Mouse (Mus musculus) G1E (cell line): ENCODE results near the gene Fbxo22.

Experiments used
- CTCF ChIP-seq: IDR thresholded peaks from 2 replicates; pipeline ENCODE4 v1.5.1; 2012; ENCODE audit warnings: low read depth, low read length, inconsistent platforms, mixed read lengths
- GATA1 ChIP-seq: IDR thresholded peaks from 2 replicates; pipeline ENCODE4 v1.6.1; 2012; ENCODE audit warnings: borderline replicate concordance, low read length, inconsistent platforms, mixed read lengths
- POLR2AphosphoS5 ChIP-seq: IDR thresholded peaks from 2 replicates; pipeline ENCODE4 v1.6.1; 2012; ENCODE audit warnings: low read depth, low read length, inconsistent platforms; ENCODE audit not compliant: insufficient replicate concordance
- TAL1 ChIP-seq: conservative IDR thresholded peaks from 2 replicates; pipeline ENCODE4 v1.6.1; 2012; ENCODE audit warnings: low read depth, low read length, inconsistent platforms, mixed read lengths

DNA sequence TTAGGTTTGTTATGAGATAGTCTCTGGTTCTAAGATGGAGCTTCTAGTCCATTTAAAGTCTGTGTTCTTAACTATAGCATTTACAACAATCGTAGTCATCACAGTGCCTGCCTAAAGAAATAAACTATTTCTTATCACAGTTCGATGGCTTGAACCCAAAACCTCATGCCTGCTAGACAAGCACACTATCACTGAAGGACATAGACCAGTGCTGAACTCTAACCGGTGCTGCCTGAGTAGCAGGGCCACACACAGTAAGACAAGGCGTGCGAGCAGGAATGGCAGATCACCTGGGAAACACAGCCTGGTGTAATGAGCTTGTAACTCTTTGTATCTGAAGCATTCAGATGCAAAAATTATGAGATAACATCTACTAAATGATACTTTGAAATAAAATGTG is 32.1 kb downstream of the Fbxo22 start:
- TF ChIP-seq CTCF (no peak), TAL1 (no peak), POLR2AphosphoS5 (no peak), GATA1 (no peak)
